Mouse (Mus musculus): Measurements from ENCODE around the gene Tlr7. TPM values are rescaled to one million over a fixed set of nuclear protein-coding genes. Genes with fewer than 3 reads are reported as not detected.
"Not testable (repeated sequence)": the region's sequence is repeated elsewhere in the genome, so short reads cannot be mapped to it uniquely, and the experiment has no call there.

The Tlr7 gene
- 1.4 and 2.6 TPM in 2 replicates for total RNA-seq (2021)
- long read RNA-seq, experiment 1, result 0 reads
- long read RNA-seq, experiment 2, result 0 reads

GRCm38 (mm10) chrX:167330399-167330798 lies at the start of gene Tlr7:
Gene Tlr7, minus strand, starts transcription at chrX:167330558.
- DNase-seq, result no peak

GRCm38 (mm10) chrX:167380073-167380472 lies 49.7 kb upstream of the Tlr7 start:
- no peak for DNase-seq

- DNase-seq, result not testable (repeated sequence)
Measured at GRCm38 (mm10) chrX:167361231-167361630, 30.9 kb upstream of the Tlr7 start.

- DNase-seq, result no peak
Measured at GRCm38 (mm10) chrX:167359704-167360103, 29.3 kb upstream of the Tlr7 start.

- peak; percentile 28 for DNase-seq
Measured at GRCm38 (mm10) chrX:167357415-167357814, 27.1 kb upstream of the Tlr7 start.

GRCm38 (mm10) chrX:167355965-167356364 lies 25.6 kb upstream of the Tlr7 start:
- DNase-seq, result no peak

DNA sequence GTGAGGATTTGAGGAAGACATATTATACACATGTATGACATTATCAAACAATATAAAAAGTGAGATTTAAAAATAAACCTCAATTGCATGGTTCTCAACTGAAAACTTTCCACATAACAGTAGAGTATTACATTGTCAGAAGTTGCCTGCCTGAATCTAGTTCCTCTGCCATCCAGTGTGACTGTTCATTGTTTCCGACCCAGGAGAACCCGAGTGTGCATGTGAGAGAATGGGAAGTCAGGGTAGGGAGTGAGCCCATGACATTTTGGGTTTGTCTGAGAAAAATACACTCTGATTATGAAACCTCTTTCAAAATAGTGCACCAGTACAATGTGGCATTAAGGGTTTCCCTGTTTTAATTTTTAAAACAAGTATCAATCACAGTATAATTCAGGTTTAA lies 23.3 kb upstream of the Tlr7 start:
- DNase-seq, result no peak

- no peak for DNase-seq
Measured at GRCm38 (mm10) chrX:167346440-167346839, 16.1 kb upstream of the Tlr7 start.

- DNase-seq, result no peak
Measured at GRCm38 (mm10) chrX:167344356-167344755, 14.0 kb upstream of the Tlr7 start.

DNA sequence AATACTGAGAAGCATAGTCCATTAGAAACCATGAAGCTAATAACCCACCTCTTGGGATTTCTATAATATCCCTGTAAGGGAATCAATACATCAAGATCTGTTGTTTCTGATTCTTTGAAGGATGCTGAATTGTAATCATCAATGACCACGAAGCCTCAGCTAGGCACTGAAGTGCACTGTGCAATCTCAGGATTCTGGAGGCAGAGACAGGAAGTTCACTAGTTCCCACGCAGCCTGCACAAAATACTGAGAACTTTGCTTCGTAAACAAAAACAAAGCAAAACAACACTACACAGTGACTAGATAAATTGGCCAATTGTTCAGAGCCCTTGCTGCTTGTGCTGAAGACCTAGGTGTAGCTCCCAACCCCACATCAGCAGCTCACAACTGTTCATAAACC lies 11.5 kb upstream of the Tlr7 start:
- no peak for DNase-seq

GRCm38 (mm10) chrX:167340190-167340589 lies 9.8 kb upstream of the Tlr7 start:
- DNase-seq, result no peak

DNA sequence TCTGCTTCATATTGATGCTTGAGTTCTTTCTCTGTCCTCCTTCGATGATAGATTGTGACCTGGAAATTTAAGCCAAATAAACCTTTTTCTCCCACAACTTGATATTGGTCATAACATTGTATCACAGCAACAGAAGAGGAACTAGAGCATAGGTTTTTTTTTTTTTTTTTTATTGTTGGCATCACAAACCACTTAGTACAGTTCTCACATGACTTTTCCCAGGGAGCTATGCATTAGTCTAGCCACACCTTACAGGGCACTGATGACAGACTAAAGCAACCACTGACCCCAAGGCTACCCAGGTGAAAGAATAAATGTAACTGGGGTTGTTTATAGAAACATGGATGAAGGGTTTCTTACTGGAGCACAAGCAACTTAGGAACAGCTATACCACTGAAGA lies 7.6 kb upstream of the Tlr7 start:
- no peak for DNase-seq

GRCm38 (mm10) chrX:167334571-167334970 lies 4.2 kb upstream of the Tlr7 start:
- no peak for DNase-seq

DNA sequence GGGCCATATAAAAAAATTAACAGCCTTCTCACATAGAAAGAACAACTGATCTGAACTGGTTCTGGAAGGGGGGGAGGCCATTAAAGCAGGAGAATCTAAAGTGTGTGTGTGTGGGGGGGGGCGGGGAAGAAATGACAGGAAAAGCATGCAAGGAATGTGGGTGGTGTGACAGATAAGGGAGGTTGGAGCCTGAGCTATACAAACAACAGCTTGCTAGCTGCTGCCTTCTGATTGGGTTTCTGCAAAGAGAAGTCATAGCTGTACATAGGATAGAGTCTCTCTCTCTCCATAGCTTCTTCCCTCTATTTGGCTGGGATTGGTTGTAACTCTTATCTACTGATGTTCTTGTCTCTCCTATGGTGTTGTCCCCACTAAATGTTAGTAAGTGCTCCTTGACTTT lies 2.2 kb upstream of the Tlr7 start:
- no peak for DNase-seq

- no peak for DNase-seq
Measured at GRCm38 (mm10) chrX:167330993-167331392, 635 bp upstream of the Tlr7 start.

- DNase-seq, result no peak
Measured at GRCm38 (mm10) chrX:167329620-167330019, 738 bp downstream of the Tlr7 start.

GRCm38 (mm10) chrX:167329098-167329497 lies 1.3 kb downstream of the Tlr7 start:
- DNase-seq, result peak; percentile 6

- no peak for DNase-seq
Measured at GRCm38 (mm10) chrX:167328519-167328918, 1.8 kb downstream of the Tlr7 start.

GRCm38 (mm10) chrX:167323742-167324141 lies 6.6 kb downstream of the Tlr7 start:
- DNase-seq, result no peak

DNA sequence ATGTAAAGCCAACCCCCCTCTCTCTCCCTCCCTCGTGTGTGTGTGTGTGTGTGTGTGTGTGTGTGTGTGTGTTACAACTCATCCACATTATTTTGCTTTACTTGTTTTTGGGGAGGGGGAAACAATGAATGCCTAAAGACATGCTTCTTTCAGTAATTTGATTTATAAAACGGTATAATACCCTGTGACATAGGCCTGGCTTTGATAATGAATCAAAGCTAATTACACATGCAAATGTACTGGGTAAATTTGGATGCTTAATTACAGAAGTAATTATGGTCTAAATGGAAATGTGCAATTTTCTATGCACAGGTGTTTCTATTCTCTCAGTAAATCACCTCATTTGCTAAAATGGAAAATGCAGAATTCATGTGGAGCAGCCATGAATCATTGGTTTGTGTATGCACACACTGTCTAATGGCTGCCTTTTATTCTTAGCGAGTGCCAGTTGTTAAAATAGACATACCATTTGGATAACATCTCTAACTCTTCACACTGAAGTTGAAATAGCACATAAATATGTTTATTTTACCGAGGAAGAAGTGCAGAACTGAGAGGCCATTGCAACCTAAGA lies 9.0 kb downstream of the Tlr7 start:
- DNase-seq, result no peak

DNA sequence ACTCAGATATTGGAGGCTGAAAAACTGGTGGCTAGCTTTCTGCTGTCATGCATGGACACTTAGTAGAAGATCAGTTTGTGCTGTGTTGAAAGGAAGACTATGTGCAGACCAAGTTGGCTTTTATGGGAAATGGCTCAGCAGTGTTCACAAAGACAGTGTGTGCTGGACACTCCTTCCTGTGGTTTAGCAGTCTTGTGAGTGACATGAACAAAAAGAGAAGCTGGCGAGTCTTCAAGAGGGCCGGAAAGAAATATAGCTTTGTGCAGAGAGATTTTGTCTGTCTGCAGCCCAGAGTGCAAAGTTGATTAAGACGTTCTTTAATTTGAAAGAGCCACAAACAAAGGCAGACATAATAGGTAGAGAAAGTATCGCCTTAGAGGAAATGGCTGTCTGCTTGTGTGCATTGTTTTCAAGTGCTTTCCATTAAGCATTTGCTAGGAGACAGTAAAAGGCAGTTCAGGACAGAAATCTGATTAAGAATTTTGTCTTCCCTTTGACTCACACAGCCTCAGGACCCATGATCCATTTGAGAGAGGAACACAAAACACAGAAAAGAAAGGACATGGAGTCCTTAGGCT lies 11.4 kb downstream of the Tlr7 start:
- DNase-seq, result no peak

DNA sequence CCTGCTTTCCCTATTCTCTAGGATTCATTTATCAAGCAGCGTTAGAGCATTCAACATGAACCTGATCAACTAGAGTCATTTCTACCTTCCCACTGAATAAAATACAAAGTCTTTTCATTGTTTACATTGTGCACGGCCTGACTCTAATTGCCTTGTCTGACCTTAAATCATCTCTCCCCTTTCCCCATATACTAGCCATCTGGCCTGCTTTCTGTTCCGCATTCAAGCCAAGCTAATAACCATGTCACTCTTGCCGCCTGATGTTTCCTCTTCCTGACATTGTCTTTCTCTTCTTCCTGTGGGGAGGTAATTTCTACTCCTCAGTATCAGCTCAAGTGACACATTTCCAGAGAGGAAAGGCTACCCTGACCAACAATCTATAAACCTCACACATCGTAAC lies 14.6 kb downstream of the Tlr7 start:
- DNase-seq, result no peak

DNA sequence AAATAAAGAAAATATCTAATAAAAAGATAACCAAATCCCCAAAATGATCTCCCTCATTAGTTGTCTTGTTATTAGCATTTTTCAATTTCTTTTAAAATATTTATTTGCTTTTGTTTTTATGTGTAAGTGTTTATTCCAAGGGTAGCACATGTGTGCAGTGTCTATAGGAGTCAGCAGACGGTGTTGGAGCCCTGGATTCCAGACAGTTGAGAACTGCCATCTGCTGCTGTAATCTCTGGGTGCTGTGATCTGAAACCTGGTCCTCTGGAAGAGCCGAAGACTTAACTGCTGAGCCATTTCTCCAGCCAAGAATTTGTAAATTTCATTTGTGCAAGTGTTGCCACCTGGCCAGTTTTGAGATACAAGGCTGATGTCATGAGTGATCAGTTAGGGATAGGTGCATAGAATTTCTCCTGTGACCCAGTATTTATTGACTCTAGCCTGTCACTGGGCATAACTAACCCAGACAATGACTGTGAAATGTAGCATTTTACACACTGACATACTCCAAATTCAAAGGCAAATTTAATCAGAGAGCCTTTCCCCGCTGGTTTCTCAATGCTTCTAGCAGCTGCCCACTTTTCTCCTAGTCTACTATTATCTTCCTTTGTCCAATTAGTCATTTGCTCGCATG lies 15.1 kb downstream of the Tlr7 start:
- no peak for DNase-seq

GRCm38 (mm10) chrX:167302061-167302460 lies 28.3 kb downstream of the Tlr7 start:
- DNase-seq, result not testable (repeated sequence)

Measured in adrenal gland, postnatal 14 days (tissue).